Mouse (Mus musculus): ENCODE data around the gene Gmcl1.

GRCm38 (mm10) chr6:86752843-86753485 lies 19.8 kb upstream of the Gmcl1 start:
- TF ChIP-seq POLR2A (IDR thresholded peaks at IDR 0.05; ENCODE audit: borderline replicate concordance, extremely low read depth, insufficient read depth, insufficient read length, poor library complexity, severe bottlenecking) (no peak), CTCF (IDR thresholded peaks at IDR 0.05; ENCODE audit: borderline replicate concordance, extremely low read depth, insufficient read depth, insufficient read length) (no peak)

All from brain, embryonic 14.5 days (tissue).